ENCODE assay signal across 9 mouse cellular contexts in genomic region chr12:108255511-108255919, GRCm38 (mm10). TPM values are rescaled to one million over a fixed set of nuclear protein-coding genes. Genes with fewer than 3 reads are reported as not detected.
DNase-seq lines count a peak whose midpoint lies in the region; ATAC-seq lines count a peak whose summit lies in the region.
"Had no signal": no experiment of that assay in that cellular context is flagged by ENCODE, and none has a peak within 500 bp of the region (broad histone marks: within the 10 kb centered on the region; RNA-seq: fewer than 3 reads in every experiment).

No protein-coding gene starts in this region.

- H3K9me3 ChIP-seq in hindbrain, embryonic 16.5 days (ENCODE audit: control insufficient read depth, low read length) = no peaks in the 10 kb centered on the region
- H3K9me3 ChIP-seq in midbrain, embryonic 10.5 days (replicated peaks) = no peaks in the 10 kb centered on the region
- H3K9me3 ChIP-seq: limb, embryonic 12.5 days had no signal

- H3K4me2 ChIP-seq in hindbrain, embryonic 16.5 days (ENCODE audit: low read length) = no peak overlapping the region
- H3K4me2 ChIP-seq: limb, embryonic 12.5 days had no signal

- H3K4me3 ChIP-seq in hindbrain, embryonic 16.5 days (ENCODE audit: low read length) = no peak overlapping the region
- peak overlapping the region; percentile 34 for H3K4me3 ChIP-seq in midbrain, embryonic 10.5 days
- H3K4me3 ChIP-seq: limb, embryonic 12.5 days had no signal

- no peaks in the 10 kb centered on the region for H3K27me3 ChIP-seq in hindbrain, embryonic 16.5 days (replicated peaks; ENCODE audit: control insufficient read depth, insufficient read depth, low read length)
- H3K27me3 ChIP-seq in midbrain, embryonic 10.5 days (ENCODE audit: low read depth, poor library complexity, severe bottlenecking) = no peaks in the 10 kb centered on the region
- H3K27me3 ChIP-seq: limb, embryonic 12.5 days had no signal

- peaks cover 40% of the 10 kb centered on the region for H3K4me1 ChIP-seq in hindbrain, embryonic 16.5 days (ENCODE audit: control insufficient read depth, insufficient read depth, low read depth, low read length)
- H3K4me1 ChIP-seq in midbrain, embryonic 10.5 days = peaks cover 91% of the 10 kb centered on the region

- peak overlapping the region; percentile 55; the same call in 1 of the 2 replicates for H3K27ac ChIP-seq in hindbrain, embryonic 16.5 days (ENCODE audit: low read depth, low read length)
- H3K27ac ChIP-seq in midbrain, embryonic 10.5 days (replicated peaks) = peak overlapping the region; percentile 86
- H3K27ac ChIP-seq: limb, embryonic 12.5 days had no signal

- intact Hi-C loops in gastrocnemius, postnatal 36 days (cut with DNase I) = no loop called here

- peak; percentile 72 for DNase-seq in cerebellum, adult 18-20 months
- peak; percentile 74 to 75 for DNase-seq in right cerebral cortex, postnatal 10 days (ENCODE audit: low spot score in 2 of 2)
- DNase-seq in right cerebral cortex, adult 2 months (ENCODE audit: low spot score in 2 of 2) = no peak
- DNase-seq in midbrain, embryonic 10.5 days (ENCODE audit: low spot score) = peak; percentile 78
- no peak for DNase-seq in gastrocnemius, postnatal 36 days

- no peak for ATAC-seq in cerebellum, adult (ENCODE audit: insufficient number of reproducible peaks, low FRiP score, low TSS enrichment)
- ATAC-seq in hindbrain, embryonic 16.5 days = peak; percentile 29
- ATAC-seq in CD4-positive, CD25-positive, alpha-beta regulatory T cell, adult 4 months = no peak

- H3K9ac ChIP-seq in hindbrain, embryonic 16.5 days (ENCODE audit: low read depth, low read length) = no peak overlapping the region
- H3K9ac ChIP-seq: limb, embryonic 12.5 days had no signal

- 7% methylated on average over 6 of the region's 8 CpGs for WGBS in hindbrain, embryonic 16.5 days
- 4% methylated on average over 8 of the region's 8 CpGs for WGBS in midbrain, embryonic 10.5 days

- no peaks in the 10 kb centered on the region for H3K36me3 ChIP-seq in hindbrain, embryonic 16.5 days (ENCODE audit: control insufficient read depth, insufficient read depth, low read length)
- H3K36me3 ChIP-seq in midbrain, embryonic 10.5 days = 0 out of 2 replicates have a peak, but pooled peaks cover 2% of the 10 kb centered on the region
- H3K36me3 ChIP-seq: limb, embryonic 12.5 days had no signal

RNA-seq across cellular contexts. Expression of gene Ccdc85c, which starts 19.7 kb away (rescaled TPM):
- 7.5 and 10.2 TPM in 2 replicates for polyA plus RNA-seq in hindbrain, embryonic 16.5 days (2015; fragmentation: Nextera tagmentation; extraction: Ambion mirVana)
- polyA plus RNA-seq in midbrain, embryonic 10.5 days (2016; fragmentation: Nextera tagmentation; extraction: Ambion mirVana) = 12.1 and 15.5 TPM in 2 replicates
- under 1 TPM; 0.27 to 0.46 TPM for polyA plus RNA-seq in CD4-positive, CD25-positive, alpha-beta regulatory T cell, adult 4 months (2017; shearing (Covaris generic))
- total RNA-seq in gastrocnemius, postnatal 36 days (2021) = 10 to 100 TPM; 24.0 to 26.5 TPM

RNA-seq across cellular contexts. Expression of gene Hhipl1, which starts 50.6 kb away (rescaled TPM):
- 2.6 and 2.9 TPM in 2 replicates for polyA plus RNA-seq in hindbrain, embryonic 16.5 days (2015; fragmentation: Nextera tagmentation; extraction: Ambion mirVana)
- polyA plus RNA-seq in midbrain, embryonic 10.5 days (2016; fragmentation: Nextera tagmentation; extraction: Ambion mirVana) = 3.7 and 5.1 TPM in 2 replicates
- polyA plus RNA-seq in CD4-positive, CD25-positive, alpha-beta regulatory T cell, adult 4 months (2017; shearing (Covaris generic)) = not detected
- 1 to 10 TPM in 1 of 2 experiments, under 1 TPM in 1; 0.74 to 1.3 TPM for total RNA-seq in gastrocnemius, postnatal 36 days (2021)

Comparison
In these comparisons a context has a peak if more than half of its experiments do, and no peak if none do; other contexts are left out.
1. DNase-seq: peak in cerebellum, adult 18-20 months (2 of 2), right cerebral cortex, postnatal 10 days (2 of 2) and midbrain, embryonic 10.5 days (single experiment); none in right cerebral cortex, adult 2 months (0 of 2) and gastrocnemius, postnatal 36 days (0 of 2).